Mouse (Mus musculus) C2C12 (cell line): Measurements from ENCODE around the gene Baiap2l2.

ENCODE experiments used
- CEBPB ChIP-seq: IDR thresholded peaks from one replicate; pipeline ENCODE4 v1.6.1; 2011; ENCODE audit warnings: low read depth, mild to moderate bottlenecking, control low read depth, moderate library complexity
- CTCF ChIP-seq: IDR thresholded peaks from one replicate; pipeline ENCODE4 v1.5.1; 2011; ENCODE audit not compliant: control insufficient read depth, insufficient read depth, insufficient read length
- FOSL1 ChIP-seq: IDR thresholded peaks from one replicate; pipeline ENCODE4 v1.8.0; 2011; ENCODE audit warnings: mild to moderate bottlenecking, low read length; ENCODE audit not compliant: poor library complexity, insufficient read depth, severe bottlenecking
- MAX ChIP-seq: IDR thresholded peaks from one replicate; pipeline ENCODE4 v1.6.1; 2011; ENCODE audit warnings: mild to moderate bottlenecking, control low read depth
- MYOD1 ChIP-seq: IDR thresholded peaks from one replicate; pipeline ENCODE4 v1.6.1; 2011; ENCODE audit warnings: low read depth; ENCODE audit not compliant: control insufficient read depth, insufficient read length
- USF1 ChIP-seq: IDR thresholded peaks from one replicate; pipeline ENCODE4 v1.6.1; 2011; ENCODE audit warnings: low read depth, mild to moderate bottlenecking, control low read depth, moderate library complexity

- no peak for TF ChIP-seq CTCF
- no peak for TF ChIP-seq USF1
- TF ChIP-seq FOSL1 = no peak
- TF ChIP-seq MYOD1 = no peak
- no peak for TF ChIP-seq MAX
- TF ChIP-seq CEBPB = no peak
Measured at GRCm38 (mm10) chr15:79261757-79262156, 23.6 kb downstream of the Baiap2l2 start.
